Mouse (Mus musculus) embryo, embryonic 11.5 days (tissue): ENCODE measurements around the gene Snrk.
"Not testable (repeated sequence)": the region's sequence is repeated elsewhere in the genome, so short reads cannot be mapped to it uniquely, and the experiment has no call there.

Source experiments
- DNase-seq: peaks from one replicate; pipeline ENCODE4 v3.0.0-alpha.2; 2012; ENCODE audit warnings: low read depth, low spot score

Snrk gene

DNA sequence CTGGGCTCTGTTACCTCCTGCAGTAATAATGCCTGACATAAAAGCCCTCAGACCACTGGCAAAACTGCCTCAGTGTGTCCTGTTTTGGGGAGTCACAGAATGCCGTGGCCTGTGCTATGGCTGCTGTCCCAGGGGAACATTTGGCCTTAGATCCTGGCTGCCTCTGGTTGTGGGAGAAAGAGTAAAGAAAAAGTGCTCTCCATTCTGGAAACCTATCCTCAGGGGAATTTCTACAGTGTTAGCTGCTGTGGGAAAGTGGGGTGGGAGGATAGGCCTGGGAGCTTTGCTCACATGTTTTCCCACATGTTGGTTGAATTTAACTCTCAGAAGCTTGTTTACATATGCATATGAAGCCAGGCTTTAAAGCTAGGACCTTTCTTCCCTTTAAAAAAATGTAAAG, 26.2 kb downstream of the Snrk start:
- DNase-seq, result no peak

DNA sequence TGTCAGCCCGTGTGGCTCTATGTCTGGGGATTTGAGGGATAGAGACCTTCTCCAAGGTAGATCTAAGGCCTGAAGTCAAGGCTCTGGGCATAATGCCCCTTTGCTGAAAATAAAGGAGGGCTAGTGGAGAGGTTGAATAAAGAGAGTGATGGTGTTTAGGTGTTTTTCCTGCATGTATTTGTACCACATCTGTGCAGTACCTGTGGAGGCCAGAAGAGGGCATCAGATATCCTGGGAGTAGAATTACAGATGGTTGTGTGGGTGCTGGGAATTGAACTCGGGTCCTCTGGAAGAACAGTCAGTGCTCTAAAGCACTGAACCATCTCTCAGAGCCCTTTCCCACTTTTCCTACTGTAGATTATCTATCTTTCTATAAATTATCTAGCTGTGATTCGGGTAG, 27.7 kb downstream of the Snrk start:
- DNase-seq, result no peak

DNA sequence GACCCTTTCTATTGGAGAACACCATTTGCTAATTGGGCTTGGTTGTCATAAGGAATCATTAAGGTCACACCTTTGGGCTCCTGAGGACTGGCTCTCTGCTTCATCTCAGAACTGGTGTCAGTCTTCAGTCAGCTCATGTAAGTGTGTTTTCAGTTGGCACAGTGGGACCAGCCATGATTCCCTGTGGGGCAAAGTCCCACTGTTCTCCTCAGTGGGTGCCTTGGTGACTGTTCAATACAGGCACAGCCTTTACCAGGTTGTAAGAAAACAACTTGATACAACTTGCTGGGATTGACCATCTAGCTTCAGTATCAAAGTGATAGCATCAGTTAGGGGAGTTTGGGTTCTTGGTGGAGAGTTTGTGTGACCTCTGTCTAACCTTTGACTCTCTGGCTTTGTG, 28.6 kb downstream of the Snrk start:
- DNase-seq, result no peak

DNA sequence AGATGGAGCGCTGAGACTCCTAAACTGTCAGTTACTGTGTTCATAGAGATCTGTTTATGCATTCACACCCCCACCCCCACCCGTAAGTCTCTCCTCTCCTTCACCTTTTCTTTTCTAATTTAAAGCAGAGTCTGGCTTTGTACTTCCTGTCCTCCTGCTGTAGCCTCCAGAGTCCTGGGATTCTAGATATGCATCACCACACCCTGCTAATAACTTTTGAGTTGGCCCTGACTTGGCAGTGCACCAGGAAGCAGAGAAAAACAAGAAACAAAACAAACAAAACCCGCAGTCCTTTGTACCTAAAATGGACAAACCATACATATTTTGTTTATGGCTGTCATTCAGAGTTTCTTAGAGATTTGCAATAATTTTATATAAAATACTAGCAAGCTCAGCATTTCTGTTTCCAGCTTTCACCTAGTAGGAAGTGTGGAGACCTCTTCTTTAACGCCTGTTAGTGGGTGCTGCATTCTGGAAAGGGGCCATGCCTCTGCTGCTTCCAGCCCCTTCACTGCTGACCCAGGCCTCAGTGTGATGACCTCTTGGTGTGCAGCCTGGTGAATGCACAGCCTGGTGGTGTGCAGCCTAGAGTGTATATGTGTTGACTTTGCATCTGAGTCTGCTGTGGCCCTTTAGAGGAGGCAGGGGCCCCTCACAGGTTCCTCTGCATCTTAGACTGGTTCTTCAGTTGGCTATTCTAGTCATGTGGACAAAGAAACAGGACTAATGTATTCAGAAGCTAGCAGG, 29.2 kb downstream of the Snrk start:
- DNase-seq, result no peak

DNA sequence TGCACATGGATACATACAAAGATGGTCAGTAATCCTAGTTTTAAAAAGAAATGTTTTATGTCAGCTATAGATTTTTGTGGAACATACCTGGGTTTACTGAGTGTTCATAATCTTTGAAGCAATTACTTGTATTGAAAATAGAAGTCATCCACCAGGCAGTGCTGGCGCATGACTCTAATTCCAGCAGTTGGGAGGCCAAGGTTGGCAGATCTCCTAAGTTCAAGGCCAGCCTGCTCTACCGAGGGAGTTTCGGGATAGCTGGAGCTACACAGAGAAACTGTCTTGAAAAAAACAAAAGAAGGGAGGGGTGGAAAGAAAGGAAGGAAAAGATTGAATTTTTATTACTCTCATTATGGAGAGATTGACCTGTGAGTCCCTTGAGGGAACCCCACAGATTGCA, 31.3 kb downstream of the Snrk start:
- DNase-seq, result no peak

DNA sequence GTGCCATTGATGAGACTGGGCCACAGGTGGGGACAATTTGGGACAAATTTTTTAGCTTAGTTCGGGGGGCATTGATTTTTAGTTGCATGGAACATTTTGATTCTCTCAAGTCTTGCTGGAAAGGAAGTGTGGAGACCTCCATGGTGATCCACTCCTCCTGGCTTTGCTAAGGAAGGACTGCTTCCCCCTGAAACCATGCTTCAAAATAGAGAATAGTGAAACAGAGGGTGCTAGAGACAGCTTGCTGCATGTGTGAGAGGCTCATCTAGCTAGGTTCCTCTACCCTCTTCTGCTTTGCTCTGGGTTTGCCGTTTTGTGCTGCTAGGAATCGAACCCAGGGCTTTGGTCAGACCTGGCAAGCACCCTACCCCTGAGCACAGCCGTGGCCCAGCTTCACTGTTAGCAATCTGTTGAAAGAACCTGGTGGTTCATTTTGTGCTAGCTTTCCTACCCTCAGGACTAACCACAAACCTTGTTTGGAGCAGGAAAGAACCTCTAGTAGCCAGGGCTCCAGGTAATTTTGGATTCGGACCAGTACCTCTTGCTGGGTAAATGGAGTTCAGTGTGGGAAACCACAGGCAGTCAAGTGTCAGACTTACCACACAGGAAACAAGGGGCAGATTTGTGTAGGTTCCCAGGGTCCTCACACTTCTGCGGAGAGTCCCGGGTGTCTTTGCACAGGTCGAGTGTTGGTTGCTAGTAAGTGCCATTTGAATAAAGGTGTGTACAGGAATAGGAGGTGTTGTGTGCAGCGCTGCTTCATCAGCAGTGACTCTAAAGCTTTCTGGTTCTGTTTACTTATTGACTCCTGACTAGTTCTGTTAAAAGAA, 33.1 kb downstream of the Snrk start:
- no peak for DNase-seq

DNA sequence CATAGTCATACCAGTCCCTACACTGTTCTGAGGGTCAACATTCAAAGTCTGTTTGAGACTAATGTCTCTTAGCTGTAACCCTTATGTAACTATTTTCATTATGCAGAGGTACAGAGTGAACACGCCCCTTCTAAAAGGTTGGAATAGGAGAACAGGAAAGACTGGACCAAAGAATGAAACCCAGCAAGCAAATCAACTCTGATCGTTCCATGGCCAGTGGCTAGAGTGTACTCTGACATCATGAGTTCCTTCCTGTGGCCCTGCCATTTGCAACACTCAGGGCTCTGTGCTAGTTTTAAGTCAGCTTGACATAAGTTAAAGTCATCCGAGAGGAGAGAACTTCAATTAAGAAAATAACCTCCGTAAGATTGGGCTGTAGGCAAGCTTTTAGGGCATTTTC, 35.0 kb downstream of the Snrk start:
- DNase-seq, result no peak

DNA sequence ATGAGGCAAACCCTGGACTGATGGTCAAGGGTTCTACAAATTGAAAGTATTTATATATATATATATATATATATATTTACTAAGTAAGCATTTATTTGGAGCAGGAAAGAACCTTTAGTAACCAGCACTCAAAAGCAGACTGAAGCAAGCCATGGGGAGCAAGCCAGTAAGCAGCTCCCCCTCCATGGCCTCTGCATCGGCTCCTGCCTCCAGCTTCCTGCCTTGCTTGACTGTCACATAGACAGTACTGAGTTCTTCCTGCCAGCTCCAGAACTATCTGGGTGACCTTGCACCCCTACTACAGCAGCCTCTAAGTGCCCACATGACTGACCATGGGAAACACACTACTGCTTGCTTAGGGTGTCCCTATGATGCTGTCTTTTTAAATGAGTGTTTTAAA, 35.4 kb downstream of the Snrk start:
- no peak for DNase-seq

DNA sequence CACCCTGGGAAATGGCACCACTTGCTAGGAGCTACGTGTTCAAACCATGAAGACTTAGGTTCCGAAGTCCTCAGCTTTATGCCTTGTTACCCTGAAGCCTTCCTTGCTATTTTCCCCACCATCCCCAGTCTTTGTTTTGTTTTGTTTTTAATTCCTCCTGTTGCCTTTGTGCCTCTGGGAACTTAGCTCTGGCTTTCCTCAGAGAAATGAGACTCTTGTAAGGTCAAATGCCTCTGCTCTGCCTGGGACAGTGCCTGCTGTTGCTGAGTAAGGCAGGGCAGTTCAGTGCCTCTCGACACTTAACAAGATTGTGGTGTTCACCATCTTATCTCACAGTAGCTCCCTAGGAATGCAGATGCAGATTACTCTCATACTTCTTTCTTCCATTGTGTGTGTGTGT, 36.4 kb downstream of the Snrk start:
- DNase-seq, result no peak

DNA sequence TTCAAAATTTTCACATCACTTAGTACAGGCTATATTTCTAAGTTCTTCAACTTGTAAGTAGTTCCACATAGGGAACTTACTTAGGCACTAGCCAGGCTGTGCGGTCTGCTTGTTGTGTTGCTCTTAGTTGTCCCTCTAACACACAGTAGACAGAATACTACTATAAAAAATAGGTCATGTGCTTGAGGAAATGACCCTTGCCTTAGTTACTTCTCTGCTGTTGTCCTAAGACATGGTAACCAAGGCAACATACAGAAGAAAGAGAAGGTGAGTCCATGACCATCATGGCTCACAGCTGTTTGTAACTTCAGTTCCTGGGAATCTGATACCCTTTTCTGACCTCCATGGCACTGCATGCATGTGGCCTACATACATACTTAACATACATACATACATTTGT, 38.1 kb downstream of the Snrk start:
- DNase-seq, result no peak

DNA sequence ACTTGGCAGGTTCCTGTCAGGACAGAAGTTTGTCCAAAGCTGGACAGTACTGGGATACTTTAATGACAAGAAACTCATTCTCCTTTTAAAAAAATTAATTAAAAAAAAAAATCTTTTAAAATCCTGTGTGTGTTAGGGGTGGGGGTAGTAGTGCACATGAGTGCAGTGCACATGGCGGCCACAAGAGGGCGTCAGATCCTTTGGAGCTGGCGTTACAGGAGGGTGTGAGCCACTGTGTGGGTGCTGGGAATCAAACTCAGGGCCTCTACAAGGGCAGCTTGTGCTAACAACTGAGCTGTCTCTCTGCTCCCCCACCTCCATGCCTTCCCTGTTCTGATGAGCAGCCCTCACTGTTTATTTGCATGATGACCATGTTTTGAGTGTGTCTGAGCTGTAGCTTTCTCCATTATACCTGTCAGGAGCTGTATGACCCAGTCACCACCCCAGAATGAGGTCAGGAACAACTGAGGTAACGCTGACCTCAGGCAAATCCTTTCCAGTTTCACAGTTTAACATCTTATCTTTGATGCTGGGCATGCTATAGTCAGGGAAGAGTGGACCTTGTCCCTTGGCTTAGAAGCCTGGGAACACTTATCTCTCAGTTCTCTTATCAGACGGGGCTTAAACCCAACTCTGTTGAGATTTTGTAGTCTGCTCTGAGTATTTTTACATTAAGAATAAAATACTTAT, 39.5 kb downstream of the Snrk start:
- no peak for DNase-seq

DNA sequence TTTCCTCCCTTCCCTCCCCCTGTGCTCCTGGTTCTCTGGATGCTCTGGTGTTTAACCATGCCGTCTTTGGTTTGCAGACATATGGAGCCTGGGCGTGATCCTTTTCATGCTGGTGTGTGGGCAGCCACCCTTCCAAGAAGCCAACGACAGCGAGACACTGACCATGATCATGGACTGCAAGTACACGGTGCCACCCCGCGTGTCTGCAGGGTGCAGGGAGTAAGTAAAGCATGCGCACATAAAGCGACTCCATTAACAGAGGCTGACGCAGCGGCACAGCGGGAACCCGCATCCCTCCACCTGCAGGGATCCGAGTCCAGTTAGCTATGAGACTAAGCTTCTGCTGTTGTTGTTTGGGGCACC, 40.0 kb downstream of the Snrk start:
- DNase-seq, result no peak

DNA sequence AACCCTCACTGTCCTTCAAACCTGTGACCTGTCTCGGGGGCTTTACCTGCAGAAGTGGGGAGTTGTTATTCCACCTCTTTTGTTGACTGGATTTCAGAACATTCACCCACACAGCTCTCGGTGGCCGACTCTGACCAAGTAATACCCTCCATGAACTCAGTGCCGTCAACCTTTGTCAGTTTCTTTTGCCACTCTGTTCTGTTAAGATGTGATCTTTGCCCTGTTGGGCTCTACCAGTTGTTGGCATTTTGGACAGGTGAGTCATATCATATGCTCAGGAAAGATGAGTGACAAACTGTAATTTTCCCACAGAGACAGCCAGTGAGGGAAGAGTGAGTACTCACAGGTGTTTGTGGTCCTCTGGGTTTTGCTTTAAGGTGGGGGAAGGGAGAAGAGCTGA, 47.5 kb downstream of the Snrk start:
- no peak for DNase-seq

DNA sequence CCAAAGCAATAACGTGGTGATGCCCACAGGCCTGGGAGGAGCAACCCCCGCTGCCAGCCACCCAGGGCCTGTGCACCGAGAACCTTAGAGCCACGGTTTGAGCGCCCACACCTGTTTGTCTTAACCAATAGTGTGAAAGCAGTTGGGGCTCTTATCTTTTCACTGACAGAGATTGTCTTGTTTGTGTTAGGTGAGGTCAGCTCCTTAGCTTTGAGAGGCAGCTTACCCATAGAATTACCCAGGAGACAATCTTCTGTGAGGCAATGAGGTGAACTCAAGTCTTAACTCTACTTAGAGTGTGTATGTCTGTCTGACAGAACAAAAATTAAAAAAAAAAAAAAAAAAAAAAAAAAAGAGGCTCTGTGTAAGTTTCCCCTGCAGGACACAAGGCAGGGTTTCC, 50.7 kb downstream of the Snrk start:
- DNase-seq, result not testable (repeated sequence)

DNA sequence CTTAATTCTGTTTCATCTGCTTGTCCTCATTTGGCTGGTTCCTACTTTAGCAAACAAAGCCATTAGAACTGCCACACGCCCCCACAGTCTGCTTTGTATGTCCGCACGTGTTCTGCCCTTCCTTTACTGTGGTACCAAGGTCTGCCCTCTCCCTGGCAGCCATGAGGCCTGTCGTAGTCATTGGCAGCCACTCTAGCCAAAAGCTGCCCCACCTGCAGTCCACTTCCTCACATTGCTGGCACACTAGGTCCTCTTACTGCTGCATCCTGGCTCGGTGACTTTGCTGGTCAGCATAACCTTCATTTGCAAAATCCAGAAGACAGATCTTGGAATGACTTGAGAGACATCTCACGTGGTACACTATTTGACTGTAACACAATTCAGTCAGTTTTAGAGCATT, 52.8 kb downstream of the Snrk start:
- no peak for DNase-seq

DNA sequence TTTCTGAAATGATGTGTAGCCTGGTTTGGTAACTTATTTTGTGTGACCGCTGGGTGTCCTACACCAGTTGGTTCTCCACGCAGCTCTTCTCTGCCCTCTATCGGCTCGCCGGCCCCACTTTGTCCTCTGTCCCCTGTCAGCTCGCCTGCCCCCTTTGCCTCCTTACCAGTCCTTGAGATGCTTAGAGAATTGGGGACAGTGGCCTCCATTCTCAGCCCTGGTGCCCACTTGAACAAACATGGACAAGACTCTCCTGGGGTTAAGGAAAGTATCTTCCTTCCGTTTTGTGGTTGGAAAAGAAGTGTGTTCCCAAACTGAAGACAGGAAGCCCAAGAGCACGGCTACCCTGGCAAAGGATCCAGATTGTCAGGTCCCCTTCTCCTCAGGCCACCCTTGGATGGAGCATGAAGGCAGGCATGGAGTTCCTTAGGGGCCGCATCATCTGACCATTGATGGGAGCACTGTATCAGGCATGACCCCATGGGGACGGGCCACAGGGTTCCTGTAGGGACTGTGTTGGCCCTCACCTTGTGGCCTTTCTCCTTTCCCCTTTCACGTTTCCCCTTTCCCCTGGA, 55.6 kb downstream of the Snrk start:
- DNase-seq, result no peak

DNA sequence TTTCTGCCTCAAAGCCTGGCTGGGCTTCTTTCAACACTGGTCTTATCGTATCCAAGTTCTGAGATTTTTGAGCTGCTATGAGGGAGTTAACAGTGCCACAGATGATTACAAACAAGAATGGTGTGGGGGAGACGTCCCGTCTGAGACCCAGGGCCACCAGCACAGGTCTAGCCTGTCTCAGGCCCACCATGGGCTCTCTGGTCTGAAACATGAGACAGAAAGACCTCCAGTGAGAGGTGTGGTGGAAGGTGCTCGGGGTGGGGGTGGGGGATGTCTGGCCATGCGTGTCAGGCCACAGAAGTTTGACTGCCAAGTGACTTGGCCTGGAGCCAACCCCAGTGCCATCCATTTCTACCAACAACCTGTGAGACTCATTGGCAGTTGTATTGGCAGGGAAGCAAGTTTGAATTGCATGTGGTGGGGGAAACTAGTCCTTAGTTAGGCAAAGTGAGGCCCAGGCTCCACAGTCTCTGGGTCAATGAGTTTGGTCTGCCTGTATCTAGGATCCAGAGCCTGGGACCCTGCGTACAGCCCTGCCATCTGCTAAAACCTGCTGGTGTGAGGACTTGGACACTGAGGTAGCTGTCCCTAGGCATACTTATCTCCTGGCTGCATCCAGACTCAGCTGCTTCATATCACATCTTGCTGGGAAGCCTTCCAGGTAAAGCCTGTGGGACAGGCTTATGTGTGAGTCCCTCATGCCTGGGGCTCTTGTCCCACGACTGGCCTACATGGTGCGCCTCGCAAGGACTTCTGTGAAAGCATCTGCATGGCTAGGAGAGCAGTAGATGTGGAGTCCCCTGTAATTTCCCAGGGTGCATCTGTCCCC, 56.6 kb downstream of the Snrk start:
- no peak for DNase-seq

DNA sequence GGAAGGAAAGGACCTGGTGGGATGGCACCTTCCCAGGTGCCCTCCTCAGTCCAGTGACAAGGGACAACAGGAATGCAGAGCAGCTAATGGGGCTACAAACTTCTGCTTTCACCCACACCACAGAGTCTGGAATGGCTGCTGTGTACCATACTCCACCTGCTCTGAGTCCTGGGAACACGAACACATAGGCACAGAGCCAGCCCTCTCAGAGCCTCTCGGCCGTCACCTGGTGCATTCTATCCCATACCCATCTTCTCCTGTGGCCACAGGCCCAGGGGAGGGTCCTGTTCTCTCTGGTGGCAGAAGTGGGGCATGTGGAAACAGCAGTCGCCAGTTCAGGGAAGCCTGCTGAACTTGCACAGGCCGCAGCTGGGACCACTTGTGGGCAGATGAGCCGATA, 57.7 kb downstream of the Snrk start:
- no peak for DNase-seq

DNA sequence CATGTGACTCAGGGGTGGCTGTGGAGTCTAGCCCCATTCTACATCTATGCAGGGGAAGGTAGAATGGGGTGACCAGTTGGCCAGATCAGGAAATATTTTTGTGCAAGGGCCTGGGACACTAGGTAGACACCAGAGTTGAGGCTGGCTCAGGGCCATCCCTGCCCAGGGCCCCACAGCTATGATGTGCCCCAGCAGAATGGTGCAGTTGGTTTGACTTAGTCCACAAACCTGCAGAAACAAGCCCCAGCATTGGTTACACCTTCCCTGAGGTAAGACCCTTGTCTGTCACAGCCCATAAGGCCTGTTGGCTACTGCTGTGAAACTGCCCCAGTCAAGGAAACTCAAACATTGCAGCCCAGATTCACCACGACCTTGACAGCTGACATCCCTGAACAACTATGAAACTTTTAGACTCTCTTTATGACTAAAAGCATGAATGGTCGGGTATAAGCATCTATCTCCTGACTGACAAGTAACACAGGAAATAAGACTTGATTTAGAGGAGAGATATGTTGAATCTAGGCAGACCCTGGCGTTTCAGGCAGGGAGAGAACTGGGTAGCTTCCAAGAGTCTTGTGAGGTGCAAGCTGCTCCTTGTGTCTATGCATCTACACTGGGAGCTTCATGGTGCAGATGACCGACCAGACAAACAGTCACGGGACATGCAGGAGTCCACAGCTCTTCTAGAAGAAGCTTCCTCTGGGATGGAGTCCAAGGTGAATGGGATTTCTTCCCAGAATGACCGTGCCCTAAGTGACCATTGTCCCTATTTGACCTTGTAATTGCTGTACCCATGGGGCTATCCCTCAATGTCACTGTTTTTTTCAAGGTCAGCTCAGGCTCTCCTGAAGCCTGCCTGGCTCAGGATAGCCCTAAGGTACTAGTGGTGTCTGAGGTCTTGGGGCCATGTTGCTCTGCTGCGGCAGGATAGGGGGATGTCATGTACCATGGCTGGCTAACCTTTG, 60.5 kb downstream of the Snrk start:
- no peak for DNase-seq

DNA sequence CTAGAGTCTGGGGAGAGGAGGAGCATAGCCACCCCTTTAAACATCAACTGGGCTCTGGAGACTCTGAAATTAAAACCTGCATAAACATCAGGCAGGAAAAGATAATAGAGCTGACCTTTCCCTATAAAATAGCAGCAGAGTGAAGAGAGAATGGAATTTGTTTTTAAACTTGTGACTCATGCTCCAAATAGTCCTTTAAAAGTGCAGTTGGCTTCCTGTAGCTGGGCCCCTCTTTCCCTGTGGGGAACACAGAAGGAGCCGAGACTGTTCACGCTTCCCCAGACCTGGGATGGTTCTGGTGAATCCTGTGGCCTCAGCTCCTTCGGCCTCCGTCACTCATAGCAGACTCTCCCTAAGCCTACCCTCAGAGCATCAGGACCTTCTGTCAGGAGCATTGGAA, 61.4 kb downstream of the Snrk start:
- no peak for DNase-seq
